Mouse (Mus musculus) spleen, adult 2 months (tissue): ENCODE results near the gene Nup188.

Experiments
- CTCF ChIP-seq: fragments of 200-500 bp; IDR thresholded peaks from 2 replicates; pipeline ENCODE4 v1.5.1; 2011; ENCODE audit warnings: mild to moderate bottlenecking, inconsistent platforms; ENCODE audit not compliant: insufficient read depth, insufficient read length, insufficient replicate concordance; ENCODE audit errors: extremely low read depth
- POLR2A ChIP-seq: fragments of 200-500 bp; IDR thresholded peaks from 2 replicates; pipeline ENCODE4 v1.6.1; 2011; ENCODE audit warnings: low read depth, low read length, inconsistent platforms

DNA sequence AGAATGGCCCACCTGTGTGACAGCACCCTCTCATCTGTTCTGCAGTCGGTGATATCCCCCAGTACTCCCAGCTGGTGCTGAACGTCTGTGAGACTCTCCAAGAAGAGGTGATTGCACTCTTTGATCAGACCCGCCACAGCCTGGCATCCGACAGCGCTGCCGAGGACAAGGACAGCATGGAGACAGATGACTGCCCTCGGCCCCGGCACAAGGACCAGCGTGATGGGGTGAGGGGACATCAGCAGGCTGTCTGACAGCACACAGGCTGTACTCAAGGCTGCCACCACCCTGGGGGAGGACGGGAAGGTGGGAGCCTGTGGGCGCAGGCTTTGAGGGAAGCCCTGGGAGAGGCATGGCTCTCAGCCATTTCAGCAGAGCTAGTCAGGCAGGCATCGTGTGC is 51.0 kb downstream of the Nup188 start:
- TF ChIP-seq CTCF (no peak), POLR2A (no peak)
